Mouse (Mus musculus): ENCODE data around the gene Stt3b. TPM values are rescaled to one million over a fixed set of nuclear protein-coding genes. Genes with fewer than 3 reads are reported as not detected.
"Not testable (repeated sequence)": the region's sequence is repeated elsewhere in the genome, so short reads cannot be mapped to it uniquely, and the experiment has no call there.

The Stt3b gene
- polyA plus RNA-seq, 1 experiment from 2014 or later: 134 TPM

- in situ Hi-C loops (cut with MboI; ENCODE audit: low pct_unique_long_range_greater_than_20kb): no loop called here
- ChIA-PET CTCF (no interaction called here), POLR2A (no interaction called here)
- ATAC-seq (no peak), DNase-seq (ENCODE audit: low read depth, low spot score) (no peak)
- H3K27me3 ChIP-seq: no peaks in the 10 kb centered on the region
- no peak for TF ChIP-seq CTCF (IDR thresholded peaks at IDR 0.05)
Observed at GRCm38 (mm10) chr9:115301002-115301579, 9.1 kb downstream of the Stt3b start.

GRCm38 (mm10) chr9:115296738-115297137 is 13.5 kb downstream of the Stt3b start:
- ChIA-PET CTCF (interaction anchor here (1.5 kb wide), 1 partner anchor 15 kb away, joined by 5 read pairs; no protein-coding TSS in a partner anchor), POLR2A (no interaction called here)
- in situ Hi-C loops (cut with MboI; ENCODE audit: low pct_unique_long_range_greater_than_20kb): no loop called here
- DNase-seq (ENCODE audit: low read depth, low spot score) (no peak), ATAC-seq (peak; percentile 51)
- no peak for TF ChIP-seq CTCF (IDR thresholded peaks at IDR 0.05)
- no peaks in the 10 kb centered on the region for H3K27me3 ChIP-seq

GRCm38 (mm10) chr9:115293920-115294594 is 16.2 kb downstream of the Stt3b start:
- ATAC-seq (no peak), DNase-seq (ENCODE audit: low read depth, low spot score) (no peak)
- POLR2A ChIA-PET: no interaction called here
- CTCF ChIA-PET: interaction anchor here (0.8 to 2.6 kb wide), 5 partner anchors 9 to 411 kb away, joined by 3 to 8 read pairs (median 3); partner anchors contain the start of gene Stt3b
- in situ Hi-C loops (cut with MboI; ENCODE audit: low pct_unique_long_range_greater_than_20kb): no loop called here
- peak; percentile 61 for TF ChIP-seq CTCF (IDR thresholded peaks at IDR 0.05)
- H3K27me3 ChIP-seq: no peaks in the 10 kb centered on the region

GRCm38 (mm10) chr9:115287774-115288434 is 22.3 kb downstream of the Stt3b start:
- ChIA-PET POLR2A (no interaction called here), CTCF (no interaction called here)
- ATAC-seq (no peak), DNase-seq (ENCODE audit: low read depth, low spot score) (no peak)
- H3K27me3 ChIP-seq: no peaks in the 10 kb centered on the region
- in situ Hi-C loops (cut with MboI; ENCODE audit: low pct_unique_long_range_greater_than_20kb): no loop called here
- TF ChIP-seq CTCF (IDR thresholded peaks at IDR 0.05): no peak

GRCm38 (mm10) chr9:115284385-115284784 is 25.8 kb downstream of the Stt3b start:
- ChIA-PET CTCF (no interaction called here), POLR2A (no interaction called here)
- no peak for DNase-seq (ENCODE audit: low read depth, low spot score)
- in situ Hi-C loops (cut with MboI; ENCODE audit: low pct_unique_long_range_greater_than_20kb): no loop called here
- ATAC-seq: peak; percentile 54
- no peak for TF ChIP-seq CTCF (IDR thresholded peaks at IDR 0.05)
- H3K27me3 ChIP-seq: no peaks in the 10 kb centered on the region

GRCm38 (mm10) chr9:115283403-115283802 is 26.8 kb downstream of the Stt3b start:
- DNase-seq (ENCODE audit: low read depth, low spot score) (no peak), ATAC-seq (no peak)
- POLR2A ChIA-PET: interaction anchor here (0.6 kb wide), 1 partner anchor 17 kb away, joined by 5 read pairs; no protein-coding TSS in a partner anchor
- no peak for TF ChIP-seq CTCF (IDR thresholded peaks at IDR 0.05)
- H3K27me3 ChIP-seq: no peaks in the 10 kb centered on the region
- CTCF ChIA-PET: no interaction called here
- in situ Hi-C loops (cut with MboI; ENCODE audit: low pct_unique_long_range_greater_than_20kb): no loop called here

GRCm38 (mm10) chr9:115278641-115279040 is 31.6 kb downstream of the Stt3b start:
- ATAC-seq (no peak), DNase-seq (ENCODE audit: low read depth, low spot score) (no peak)
- POLR2A ChIA-PET: no interaction called here
- CTCF ChIA-PET: no interaction called here
- no peak for TF ChIP-seq CTCF (IDR thresholded peaks at IDR 0.05)
- in situ Hi-C loops (cut with MboI; ENCODE audit: low pct_unique_long_range_greater_than_20kb): no loop called here
- H3K27me3 ChIP-seq: no peaks in the 10 kb centered on the region

- ChIA-PET POLR2A (no interaction called here), CTCF (no interaction called here)
- TF ChIP-seq CTCF (IDR thresholded peaks at IDR 0.05): no peak
- ATAC-seq: no peak
- H3K27me3 ChIP-seq: no peaks in the 10 kb centered on the region
- DNase-seq (ENCODE audit: low read depth, low spot score): no peak
- in situ Hi-C loops (cut with MboI; ENCODE audit: low pct_unique_long_range_greater_than_20kb): no loop called here
Observed at GRCm38 (mm10) chr9:115274806-115275205, 35.4 kb downstream of the Stt3b start.

- no peak for ATAC-seq
- in situ Hi-C loops (cut with MboI; ENCODE audit: low pct_unique_long_range_greater_than_20kb): no loop called here
- DNase-seq (ENCODE audit: low read depth, low spot score): no peak
- POLR2A ChIA-PET: no interaction called here
- CTCF ChIA-PET: no interaction called here
- H3K27me3 ChIP-seq: no peaks in the 10 kb centered on the region
- no peak for TF ChIP-seq CTCF (IDR thresholded peaks at IDR 0.05)
Observed at GRCm38 (mm10) chr9:115273095-115273649, 37.0 kb downstream of the Stt3b start.

GRCm38 (mm10) chr9:115272451-115272850 is 37.8 kb downstream of the Stt3b start:
- H3K27me3 ChIP-seq; in situ Hi-C loops (cut with MboI; ENCODE audit: low pct_unique_long_range_greater_than_20kb); DNase-seq (ENCODE audit: low read depth, low spot score); POLR2A ChIA-PET; CTCF ChIA-PET; ATAC-seq: not testable (repeated sequence)

- CTCF ChIA-PET: no interaction called here
- DNase-seq (ENCODE audit: low read depth, low spot score) (no peak), ATAC-seq (no peak)
- no peak for TF ChIP-seq CTCF (IDR thresholded peaks at IDR 0.05)
- H3K27me3 ChIP-seq: no peaks in the 10 kb centered on the region
- POLR2A ChIA-PET: no interaction called here
- in situ Hi-C loops (cut with MboI; ENCODE audit: low pct_unique_long_range_greater_than_20kb): no loop called here
Observed at GRCm38 (mm10) chr9:115271556-115271955, 38.7 kb downstream of the Stt3b start.

Data from Patski (cell line).